Mouse (Mus musculus): Measurements from ENCODE around the gene Vps37c. TPM values are rescaled to one million over a fixed set of nuclear protein-coding genes. Genes with fewer than 3 reads are reported as not detected.

The Vps37c gene
- 5.9 and 7.1 TPM in 2 replicates for polyA plus RNA-seq (2012; rRNA removed)

GRCm38 (mm10) chr19:10688537-10689352 is at the start of gene Vps37c:
TSS of gene Vps37c (plus strand) at chr19:10688735.

GRCm38 (mm10) chr19:10677915-10678771 is 10.4 kb upstream of the Vps37c start, which contains the start of gene Pga5:
TSS of gene Pga5 (minus strand) at chr19:10678071.

GRCm38 (mm10) chr19:10738811-10739210 is 50.3 kb downstream of the Vps37c start, which contains the start of gene Cd5:
TSS of gene Cd5 (minus strand) at chr19:10739002.

Other genes with a start within 250 kb of the Vps37c start
- 0.05 and 0.06 TPM in 2 replicates for gene Lrrc10b, start 231.3 kb upstream of the Vps37c start, polyA plus RNA-seq (2012; rRNA removed)
- gene Ppp1r32, start 205.8 kb upstream of the Vps37c start, polyA plus RNA-seq (2012; rRNA removed): 0.18 and 0.21 TPM in 2 replicates
- gene Cpsf7, start 163.5 kb upstream of the Vps37c start, polyA plus RNA-seq (2012; rRNA removed): 19.1 and 22.0 TPM in 2 replicates
- 18.3 and 19.4 TPM in 2 replicates for gene Sdhaf2, start 162.6 kb upstream of the Vps37c start, polyA plus RNA-seq (2012; rRNA removed)
- 12.5 and 14.9 TPM in 2 replicates for gene Tmem216, start 132.5 kb upstream of the Vps37c start, polyA plus RNA-seq (2012; rRNA removed)
- gene Cyb561a3, start 111.6 kb upstream of the Vps37c start, polyA plus RNA-seq (2012; rRNA removed): 21.5 and 23.8 TPM in 2 replicates
- 6.7 and 6.9 TPM in 2 replicates for gene Tmem138, start 111.4 kb upstream of the Vps37c start, polyA plus RNA-seq (2012; rRNA removed)
- 78.8 and 85.5 TPM in 2 replicates for gene Ddb1, start 83.4 kb upstream of the Vps37c start, polyA plus RNA-seq (2012; rRNA removed)
- gene Tkfc, start 83.1 kb upstream of the Vps37c start, polyA plus RNA-seq (2012; rRNA removed): 70.0 and 78.9 TPM in 2 replicates
- gene Vwce, start 54.5 kb upstream of the Vps37c start, polyA plus RNA-seq (2012; rRNA removed): 15.1 and 19.5 TPM in 2 replicates
- 0.02 TPM in 1 of 2 replicates, not detected in the other for gene Pga5, start 10.7 kb upstream of the Vps37c start, polyA plus RNA-seq (2012; rRNA removed)
- 0.08 and 0.10 TPM in 2 replicates for gene Cd5, start 50.3 kb downstream of the Vps37c start, polyA plus RNA-seq (2012; rRNA removed)
- 0.04 TPM in 1 of 2 replicates, not detected in the other for gene Cd6, start 141.3 kb downstream of the Vps37c start, polyA plus RNA-seq (2012; rRNA removed)
- 8.7 and 8.9 TPM in 2 replicates for gene Slc15a3, start 151.0 kb downstream of the Vps37c start, polyA plus RNA-seq (2012; rRNA removed)
- gene Tmem132a, start 181.2 kb downstream of the Vps37c start, polyA plus RNA-seq (2012; rRNA removed): 2.2 and 2.5 TPM in 2 replicates
- gene Tmem109, start 193.3 kb downstream of the Vps37c start, polyA plus RNA-seq (2012; rRNA removed): 10.9 and 11.7 TPM in 2 replicates
- 77.0 and 84.9 TPM in 2 replicates for gene Prpf19, start 206.5 kb downstream of the Vps37c start, polyA plus RNA-seq (2012; rRNA removed)
- gene Zp1, start 231.9 kb downstream of the Vps37c start, polyA plus RNA-seq (2012; rRNA removed): not detected in 2 replicates
- 0.05 and 0.08 TPM in 2 replicates for gene Ptgdr2, start 248.4 kb downstream of the Vps37c start, polyA plus RNA-seq (2012; rRNA removed)

Data from liver, embryonic 18 days (tissue).